Mouse (Mus musculus): ENCODE results near the gene Cdk12.

The Cdk12 gene

GRCm38 (mm10) chr11:98317479-98317878 lies 114.6 kb downstream of the Cdk12 start:
- DNase-seq (ENCODE audit: low read depth) = no peak

- no peak for DNase-seq (ENCODE audit: low read depth)
Observed at GRCm38 (mm10) chr11:98318421-98319116, 115.7 kb downstream of the Cdk12 start.

GRCm38 (mm10) chr11:98319120-98319519 lies 116.3 kb downstream of the Cdk12 start:
- DNase-seq (ENCODE audit: low read depth) = no peak

- no peak for DNase-seq (ENCODE audit: low read depth)
Observed at GRCm38 (mm10) chr11:98319544-98319943, 116.7 kb downstream of the Cdk12 start.

- no peak for DNase-seq (ENCODE audit: low read depth)
Observed at GRCm38 (mm10) chr11:98319944-98320343, 117.1 kb downstream of the Cdk12 start.

- DNase-seq (ENCODE audit: low read depth) = no peak
Observed at GRCm38 (mm10) chr11:98320381-98320780, 117.5 kb downstream of the Cdk12 start.

- DNase-seq (ENCODE audit: low read depth) = no peak
Observed at GRCm38 (mm10) chr11:98320806-98321676, 118.2 kb downstream of the Cdk12 start.

- no peak for DNase-seq (ENCODE audit: low read depth)
Observed at GRCm38 (mm10) chr11:98321677-98322003, 118.8 kb downstream of the Cdk12 start.

- DNase-seq (ENCODE audit: low read depth) = no peak
Observed at GRCm38 (mm10) chr11:98322159-98322558, 119.3 kb downstream of the Cdk12 start.

GRCm38 (mm10) chr11:98323136-98323866 lies 120.4 kb downstream of the Cdk12 start:
- DNase-seq (ENCODE audit: low read depth) = no peak

GRCm38 (mm10) chr11:98323933-98324332 lies 121.1 kb downstream of the Cdk12 start:
- DNase-seq (ENCODE audit: low read depth) = no peak

- no peak for DNase-seq (ENCODE audit: low read depth)
Observed at GRCm38 (mm10) chr11:98325191-98325820, 122.4 kb downstream of the Cdk12 start.

GRCm38 (mm10) chr11:98325821-98326218 lies 123.0 kb downstream of the Cdk12 start:
- no peak for DNase-seq (ENCODE audit: low read depth)

- DNase-seq (ENCODE audit: low read depth) = no peak
Observed at GRCm38 (mm10) chr11:98326741-98327135, 123.9 kb downstream of the Cdk12 start.

GRCm38 (mm10) chr11:98327136-98328030 lies 124.5 kb downstream of the Cdk12 start:
- DNase-seq (ENCODE audit: low read depth) = no peak

GRCm38 (mm10) chr11:98328031-98328370 lies 125.1 kb downstream of the Cdk12 start:
- DNase-seq (ENCODE audit: low read depth) = no peak

Measured in fibroblast of lung, adult 2 months (primary cell).